Mouse (Mus musculus) monocyte, adult 5-6 weeks (primary cell): ENCODE results near the gene Sh2b3. TPM values are rescaled to one million over a fixed set of nuclear protein-coding genes. Genes with fewer than 3 reads are reported as not detected.

Experiments used
- ATAC-seq: fragments of 153-309, 156-312 bp; replicated peaks from 2 replicates; pipeline ENCODE4 v1.8.0; 2017; ENCODE audit warnings: mild to moderate bottlenecking; ENCODE audit not compliant: low TSS enrichment, insufficient number of reproducible peaks, severe bottlenecking, poor library complexity, low FRiP score
- total RNA-seq: library from RNA; stranded (forward); fragments of 200-1000, 200-491, 200-594 nt; gene quantifications from 3 replicates; pipeline ENCODE4 v1.2.3, GENCODE M21; 2017

The Sh2b3 gene
- 37.3 to 51.6 TPM (median 46.2 TPM) in 3 replicates for total RNA-seq

DNA sequence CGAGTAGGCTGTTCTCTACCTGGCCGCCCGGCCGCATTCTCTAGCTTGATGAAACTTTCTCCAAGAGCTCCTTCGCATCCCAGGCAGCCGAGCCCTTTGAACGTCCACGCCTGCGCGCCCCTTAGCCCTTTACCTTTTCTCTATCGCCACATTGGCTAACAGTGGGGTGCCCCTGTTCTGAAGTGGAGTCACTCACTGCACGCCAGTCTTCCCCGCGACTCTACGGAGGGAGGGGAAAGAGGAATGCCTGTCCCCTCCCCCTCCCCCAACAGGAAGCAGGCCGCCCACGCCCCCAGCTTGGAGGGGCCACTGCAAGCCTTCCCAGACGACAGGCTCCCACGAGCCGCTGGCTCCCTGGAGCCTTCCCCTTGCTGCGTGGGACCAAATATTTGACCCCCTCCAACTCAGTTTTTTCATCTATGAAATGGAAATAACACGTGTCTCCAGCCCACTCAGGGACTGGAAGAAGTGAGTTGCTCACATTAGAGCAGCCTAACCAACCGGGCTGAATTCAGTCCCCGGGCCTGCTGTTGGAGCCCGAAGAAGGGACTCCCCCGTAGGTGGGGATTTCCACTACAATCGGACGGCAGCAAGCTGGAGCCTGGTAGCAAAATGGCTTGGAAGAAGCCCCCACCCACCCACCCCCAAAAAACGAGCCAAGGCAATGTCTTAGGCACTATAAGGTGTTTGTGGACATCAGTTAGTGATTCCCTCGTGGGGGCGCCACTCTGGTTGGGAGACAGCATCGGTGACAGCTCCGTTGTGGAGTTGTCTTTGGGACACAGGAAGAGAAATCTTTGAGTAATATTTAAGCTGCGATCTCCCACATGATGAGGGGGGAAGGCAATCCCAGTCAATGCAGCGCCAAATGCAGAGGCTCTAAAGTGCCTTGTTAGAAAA, at the start of gene Sh2b3:
Sh2b3 (minus strand) TSS at position 206 of the 900 bp plus-strand sequence.
- ATAC-seq: 0 out of 2 replicates have a peak, but pooled peaks have one; percentile 0

DNA sequence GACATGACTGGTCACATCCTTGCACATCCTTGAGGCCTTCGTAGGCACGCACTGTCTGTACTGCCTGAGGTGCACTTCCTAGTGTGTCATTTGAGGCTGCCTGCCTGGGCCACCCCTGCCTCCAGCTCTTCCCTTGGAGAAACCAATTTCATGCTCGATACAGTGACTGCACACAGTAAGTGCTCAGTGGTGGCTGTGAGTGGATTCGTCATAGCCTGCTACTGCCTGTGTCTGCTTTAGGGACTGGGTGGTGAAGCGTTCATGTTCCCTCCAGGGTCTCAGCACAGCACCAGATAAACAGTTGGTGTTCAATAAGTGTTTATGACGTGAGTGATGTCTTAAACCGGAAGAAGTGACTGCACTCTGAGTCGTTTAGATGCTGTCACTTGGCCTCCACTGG, 45.9 kb upstream of the Sh2b3 start:
- ATAC-seq: no peak

DNA sequence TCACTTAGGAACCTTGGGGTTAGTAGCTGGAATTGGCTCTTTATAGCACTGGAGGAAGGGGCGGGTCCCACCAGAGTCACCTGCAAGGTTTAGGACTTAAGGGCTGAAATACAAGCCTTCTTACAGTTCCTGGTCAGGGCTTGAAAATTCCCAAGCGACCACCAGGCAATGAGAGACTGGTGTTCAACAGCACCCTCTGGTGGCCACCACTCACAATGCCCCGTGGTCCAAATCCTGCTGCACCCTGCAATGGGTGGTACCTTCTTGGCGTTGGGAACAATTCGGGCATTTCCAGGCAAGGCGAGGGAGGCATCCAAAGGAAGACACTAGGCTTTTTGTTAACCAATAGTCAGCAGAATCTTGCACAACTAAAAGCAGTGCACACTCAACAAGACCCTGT, 41.8 kb upstream of the Sh2b3 start:
- 0 out of 2 replicates have a peak, but pooled peaks have one; percentile 52 for ATAC-seq

DNA sequence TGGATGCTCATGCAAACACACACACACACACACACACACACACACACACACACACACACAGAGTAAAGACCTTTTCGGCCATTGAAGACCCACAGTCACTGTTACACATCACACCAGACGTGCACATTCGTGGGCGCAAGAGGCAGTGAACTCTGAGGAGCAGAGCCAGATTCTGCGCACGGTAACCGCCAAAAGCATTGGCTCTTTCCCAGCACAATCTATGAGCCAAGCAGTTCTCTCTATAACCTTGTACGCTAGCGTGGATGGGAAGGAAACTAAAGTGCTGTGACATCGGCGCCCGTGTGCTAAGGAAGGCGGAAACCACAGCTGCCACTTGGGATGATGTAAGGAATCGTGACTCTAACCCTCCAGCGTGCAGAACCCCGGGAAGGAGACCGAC, 41.3 kb upstream of the Sh2b3 start:
- ATAC-seq: no peak

GRCm38 (mm10) chr5:121876901-121877300, 39.5 kb upstream of the Sh2b3 start:
- no peak for ATAC-seq

- ATAC-seq: no peak
Measured at GRCm38 (mm10) chr5:121875041-121875440, 37.6 kb upstream of the Sh2b3 start.

- 0 out of 2 replicates have a peak, but pooled peaks have one; percentile 24 for ATAC-seq
Measured at GRCm38 (mm10) chr5:121872158-121872557, 34.7 kb upstream of the Sh2b3 start.

GRCm38 (mm10) chr5:121871515-121872030, 34.1 kb upstream of the Sh2b3 start:
- no peak for ATAC-seq

GRCm38 (mm10) chr5:121870832-121871231, 33.4 kb upstream of the Sh2b3 start:
- ATAC-seq: no peak

GRCm38 (mm10) chr5:121867963-121868362, 30.5 kb upstream of the Sh2b3 start:
- no peak for ATAC-seq

DNA sequence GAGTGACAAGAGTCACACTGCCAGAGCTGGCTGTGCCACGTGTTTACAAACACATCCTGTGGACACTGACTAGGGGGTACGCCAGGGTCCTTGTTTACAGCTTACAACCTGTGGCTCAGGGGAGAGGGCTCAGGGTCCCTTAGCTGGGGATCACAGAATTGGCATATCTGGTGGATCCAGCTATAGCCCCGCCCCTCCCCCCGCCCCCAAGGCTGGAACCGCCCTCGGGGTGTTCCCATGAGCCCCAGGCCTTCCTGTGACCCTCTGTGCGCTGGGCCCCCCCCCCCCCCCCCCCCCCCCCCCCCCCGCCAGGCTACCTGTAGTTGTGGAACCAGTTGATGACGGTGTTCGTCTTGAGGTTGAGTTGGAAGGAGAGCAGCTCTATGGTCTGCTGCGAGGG, 26.9 kb upstream of the Sh2b3 start:
- ATAC-seq: no peak

GRCm38 (mm10) chr5:121861964-121862363, 24.5 kb upstream of the Sh2b3 start:
- ATAC-seq: no peak

GRCm38 (mm10) chr5:121858427-121858826, 21.0 kb upstream of the Sh2b3 start:
- ATAC-seq: no peak

DNA sequence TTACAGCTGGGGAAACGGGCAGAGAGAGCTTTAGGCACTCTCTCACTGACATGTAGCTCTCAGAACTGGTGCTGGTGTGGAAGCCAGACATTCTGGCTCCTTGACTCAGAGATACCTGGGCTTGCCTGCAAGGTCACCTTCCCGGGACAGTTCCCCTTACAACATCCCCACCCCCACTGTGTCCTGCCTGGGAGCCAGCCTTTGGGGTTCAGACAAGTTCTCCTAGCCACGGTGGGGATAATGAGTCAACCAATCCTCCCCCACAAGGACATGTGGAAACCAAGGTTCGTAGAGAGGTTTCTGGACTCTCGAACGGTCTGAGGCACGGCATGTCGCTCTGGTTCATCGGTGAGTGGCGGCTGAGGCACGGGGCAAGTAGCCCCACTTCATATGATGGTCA, 19.3 kb upstream of the Sh2b3 start:
- ATAC-seq: no peak

GRCm38 (mm10) chr5:121854768-121855167, 17.3 kb upstream of the Sh2b3 start:
- no peak for ATAC-seq

DNA sequence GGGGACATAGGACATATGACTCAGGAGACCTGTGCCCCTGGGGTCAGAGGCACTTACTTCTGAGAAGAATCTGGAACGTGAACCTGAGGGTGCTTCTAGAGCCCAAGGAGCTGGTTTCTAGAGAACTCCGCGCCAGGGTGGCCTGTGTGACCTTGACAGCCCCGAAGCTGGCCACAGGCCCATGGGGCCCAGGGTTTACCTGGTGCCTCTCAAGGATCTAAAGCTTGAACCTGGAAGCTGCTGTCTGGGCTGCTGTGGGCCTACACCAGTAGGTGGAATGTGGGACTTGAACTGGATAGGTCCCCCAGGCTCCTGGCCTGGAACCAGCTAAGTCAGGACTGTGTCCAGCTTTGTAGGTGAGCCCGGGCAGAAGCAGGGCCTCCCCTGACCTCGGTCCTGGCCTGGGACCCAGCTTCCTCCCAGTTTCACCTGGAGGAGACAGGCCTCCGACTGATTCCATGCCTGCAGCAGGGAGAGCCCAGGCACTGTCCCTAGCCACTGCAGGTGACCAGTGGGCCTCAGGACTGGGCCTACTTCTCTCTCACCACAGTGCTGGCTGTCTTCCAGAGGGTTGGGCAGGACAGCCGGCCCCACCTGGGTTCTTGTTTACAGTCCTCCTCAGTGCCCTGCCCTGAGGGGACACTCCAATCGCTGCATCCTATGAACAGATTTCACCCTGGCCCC, 16.1 kb upstream of the Sh2b3 start:
- ATAC-seq: no peak

DNA sequence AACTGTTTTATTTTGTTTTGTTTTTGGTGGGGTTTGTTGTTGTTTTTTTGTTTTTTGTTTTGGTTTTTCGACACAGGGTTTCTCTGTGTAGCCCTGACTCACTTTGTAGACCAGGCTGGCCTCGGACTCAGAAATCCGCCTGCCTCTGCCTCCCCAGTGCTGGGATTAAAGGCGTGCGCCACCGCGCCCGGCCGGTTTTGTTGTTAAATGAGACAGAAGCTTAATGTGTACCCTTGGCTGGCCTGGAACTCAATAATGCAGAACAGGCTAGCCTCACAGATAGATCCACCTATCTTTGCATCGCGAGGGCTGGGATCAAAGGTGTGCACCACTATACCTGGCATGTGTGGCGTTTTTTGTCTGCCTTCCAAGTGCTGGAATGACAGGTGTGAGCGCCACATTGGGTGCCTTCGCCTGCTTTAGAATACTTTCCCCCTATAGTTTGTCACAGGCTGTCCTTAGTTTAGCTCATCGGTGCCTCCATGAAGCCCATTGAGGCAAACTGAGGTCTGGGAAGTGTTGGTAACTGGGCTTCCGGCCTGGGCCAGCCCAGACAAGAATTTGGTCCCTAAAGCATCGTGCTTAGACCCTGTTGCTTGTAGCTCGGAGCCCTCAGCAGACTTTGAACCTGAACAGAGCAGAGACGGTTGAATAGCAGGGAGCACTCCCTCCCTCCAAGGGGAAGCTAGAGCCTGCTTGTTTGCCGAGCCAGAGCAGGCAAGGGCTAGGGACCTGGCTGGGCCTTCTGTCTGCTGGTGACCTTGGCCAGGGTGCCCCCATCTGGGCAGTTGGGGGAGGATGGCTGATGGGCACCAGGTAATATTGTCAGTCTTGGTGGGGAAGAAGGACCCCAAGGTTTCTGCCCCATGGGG, 12.3 kb upstream of the Sh2b3 start:
- ATAC-seq: no peak

DNA sequence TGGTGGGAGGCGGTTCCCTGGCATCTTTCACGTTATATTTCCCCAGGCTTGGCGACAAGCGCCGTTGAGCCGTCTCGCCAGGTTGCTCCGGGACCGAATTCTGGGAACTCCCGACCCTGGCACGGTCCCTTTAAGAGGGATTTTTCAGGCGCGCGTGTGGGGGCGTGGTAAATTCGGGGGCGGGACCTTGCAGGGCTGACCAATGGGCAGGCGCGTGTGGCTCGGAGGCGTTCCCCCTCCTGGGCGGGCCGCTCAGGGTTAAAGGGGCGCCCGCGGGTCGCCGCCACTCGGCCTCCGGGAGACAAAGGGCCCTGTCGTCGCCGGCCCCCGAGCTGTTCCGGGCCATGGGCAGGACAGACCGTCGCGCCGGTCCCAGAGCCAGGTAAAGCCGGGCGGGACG, 11.3 kb upstream of the Sh2b3 start, which contains the start of gene Pheta1:
Pheta1 (plus strand) TSS at position 242 of the 400 bp plus-strand sequence.
- ATAC-seq: peak; percentile 84
